Mouse (Mus musculus): Measurements from ENCODE around the gene Stat3. TPM values are rescaled to one million over a fixed set of nuclear protein-coding genes. Genes with fewer than 3 reads are reported as not detected.
A peak's percentile ranks its signal among the peaks of the same experiment; 100 is the strongest.

Gene Stat3
- total RNA-seq, 2 experiments from 2014 or later = 29.6 to 44.7 TPM

GRCm38 (mm10) chr11:100870256-100870967 lies 68.9 kb downstream of the Stat3 start:
- intact Hi-C loops (cut with DNase I) = no loop called here
- DNase-seq (ENCODE audit: low spot score in 2 of 2) = peak; percentile 22 to 35

DNA sequence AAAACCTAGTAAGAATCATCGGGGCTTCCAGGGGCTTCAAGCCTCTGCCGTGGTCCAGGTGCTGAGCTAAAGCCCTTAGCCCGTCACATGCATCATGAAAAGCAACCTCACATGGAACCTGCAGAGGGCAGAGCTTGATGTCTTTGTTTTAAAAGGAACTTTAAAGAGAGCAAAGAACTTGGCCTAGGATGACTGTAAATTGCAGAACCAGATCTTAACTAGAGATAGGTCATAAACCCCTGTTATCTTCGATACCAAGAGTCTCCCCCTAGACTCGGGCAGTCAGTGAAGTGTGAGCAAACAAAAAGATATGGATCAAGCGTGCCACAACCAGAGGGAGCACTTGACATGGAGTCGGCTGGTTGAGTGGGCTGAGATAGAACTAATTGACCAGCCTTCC lies 73.7 kb downstream of the Stat3 start:
- intact Hi-C loops (cut with DNase I) = no loop called here
- DNase-seq (ENCODE audit: low spot score in 2 of 2) = no peak

GRCm38 (mm10) chr11:100863141-100863540 lies 76.2 kb downstream of the Stat3 start:
- DNase-seq (ENCODE audit: low spot score in 2 of 2) = no peak
- intact Hi-C loops (cut with DNase I) = no loop called here

DNA sequence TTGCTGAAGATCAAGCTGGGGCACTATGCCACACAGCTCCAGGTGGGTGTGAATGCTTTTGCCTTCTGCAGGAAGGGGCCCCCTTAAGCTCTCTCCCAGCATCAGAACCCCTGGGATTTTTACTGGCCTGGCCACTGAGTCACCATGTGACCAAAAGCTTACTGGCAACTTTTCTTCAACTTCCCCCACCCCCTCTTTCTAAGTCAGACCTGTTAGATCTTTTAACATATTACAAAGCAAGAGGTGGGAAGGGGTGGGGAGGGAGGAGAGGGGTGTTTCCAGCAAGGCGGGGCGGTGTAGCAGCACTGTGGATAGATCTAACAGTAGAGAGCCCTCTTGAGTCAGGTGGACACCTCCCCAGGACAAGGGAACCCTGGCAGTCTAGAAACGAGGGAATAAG lies 77.5 kb downstream of the Stat3 start:
- intact Hi-C loops (cut with DNase I) = no loop called here
- DNase-seq (ENCODE audit: low spot score in 2 of 2) = no peak

GRCm38 (mm10) chr11:100861335-100861734 lies 78.0 kb downstream of the Stat3 start:
- no peak for DNase-seq (ENCODE audit: low spot score in 2 of 2)
- intact Hi-C loops (cut with DNase I) = no loop called here

GRCm38 (mm10) chr11:100860198-100861048 lies 78.9 kb downstream of the Stat3 start:
- DNase-seq (ENCODE audit: low spot score in 2 of 2) = peak; percentile 17 to 43
- intact Hi-C loops (cut with DNase I) = no loop called here

DNA sequence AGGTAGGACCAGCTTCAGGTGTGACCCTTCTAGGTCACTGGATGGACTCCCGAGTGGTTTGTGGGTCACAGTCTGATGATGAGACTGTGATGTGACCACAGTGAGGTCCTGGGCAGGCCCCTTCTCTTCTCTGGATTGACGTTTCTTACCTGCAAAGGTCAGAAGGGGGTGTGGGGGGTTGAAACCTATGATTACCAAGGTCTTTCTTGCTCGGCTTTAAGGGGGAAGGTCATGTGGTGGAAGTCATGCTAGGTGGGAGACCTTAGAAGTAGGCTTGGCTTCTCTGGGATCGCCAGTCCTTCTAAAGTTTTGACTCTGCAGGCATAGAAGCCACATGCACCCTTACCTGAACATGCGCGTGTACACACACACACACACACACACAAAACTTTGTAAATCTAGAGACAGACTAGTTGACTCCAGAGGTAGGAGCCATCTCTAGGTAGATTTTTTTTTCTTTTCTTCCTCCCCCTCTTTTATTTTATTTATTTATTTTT lies 79.7 kb downstream of the Stat3 start:
- intact Hi-C loops (cut with DNase I) = no loop called here
- DNase-seq (ENCODE audit: low spot score in 2 of 2) = no peak

GRCm38 (mm10) chr11:100858935-100859578 lies 80.3 kb downstream of the Stat3 start, which contains the start of gene Stat5a:
Gene Stat5a (plus strand): TSS chr11:100859351.
- peak; percentile 26 to 34 for DNase-seq (ENCODE audit: low spot score in 2 of 2)
- intact Hi-C loops (cut with DNase I) = no loop called here

- intact Hi-C loops (cut with DNase I) = no loop called here
Measured at GRCm38 (mm10) chr11:100857960-100858359, 81.4 kb downstream of the Stat3 start.

DNA sequence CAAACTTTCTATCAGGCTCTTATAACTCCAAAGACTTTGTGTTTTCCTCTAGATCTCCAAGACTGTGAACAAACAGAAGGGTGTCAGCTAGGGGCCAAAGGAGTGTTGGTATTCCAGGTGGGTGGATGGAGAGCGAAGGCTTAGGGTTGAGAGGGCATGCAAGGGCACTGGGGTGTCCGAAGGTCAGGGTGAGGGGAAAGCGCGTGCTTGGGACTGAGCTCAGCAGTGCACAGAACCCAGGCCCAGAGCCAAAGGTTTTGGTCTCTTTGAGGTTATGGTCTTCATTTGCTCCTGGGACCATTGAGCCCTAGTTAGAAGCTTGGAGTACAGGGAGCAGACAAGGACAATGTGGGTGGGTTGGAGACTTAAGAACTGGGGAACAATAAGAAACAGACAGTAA lies 84.2 kb downstream of the Stat3 start:
- DNase-seq (ENCODE audit: low spot score in 2 of 2) = no peak
- intact Hi-C loops (cut with DNase I) = no loop called here

More at GRCm38 (mm10) chr11:100857960-100858359, 81.4 kb downstream of the Stat3 start:
- no peak for DNase-seq (ENCODE audit: low spot score in 2 of 2)

- intact Hi-C loops (cut with DNase I) = no loop called here
- no peak for DNase-seq (ENCODE audit: low spot score in 2 of 2)
Measured at GRCm38 (mm10) chr11:100854268-100854667, 85.1 kb downstream of the Stat3 start.

GRCm38 (mm10) chr11:100853018-100853417 lies 86.3 kb downstream of the Stat3 start:
- intact Hi-C loops (cut with DNase I) = no loop called here

DNA sequence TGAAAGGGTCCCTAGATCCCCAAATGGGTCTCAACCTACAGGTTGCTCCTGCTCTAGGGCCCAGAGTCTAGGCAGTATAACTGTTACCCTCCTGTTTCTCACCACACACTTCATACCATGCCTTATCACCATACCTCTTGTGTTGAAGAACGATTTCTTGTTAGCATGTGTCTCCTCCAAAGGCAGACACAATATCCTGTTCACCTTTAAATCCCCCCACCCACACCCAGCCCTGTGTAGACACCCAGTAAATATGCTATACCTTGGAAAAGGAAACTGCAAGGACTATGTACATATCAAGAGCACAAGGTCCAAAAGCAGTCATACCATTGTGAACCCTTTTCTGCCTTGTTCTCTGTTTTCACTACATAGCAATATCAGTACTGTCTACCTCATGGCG lies 87.3 kb downstream of the Stat3 start:
- no peak for DNase-seq (ENCODE audit: low spot score in 2 of 2)
- intact Hi-C loops (cut with DNase I) = no loop called here

More at GRCm38 (mm10) chr11:100853018-100853417, 86.3 kb downstream of the Stat3 start:
- no peak for DNase-seq (ENCODE audit: low spot score in 2 of 2)

DNA sequence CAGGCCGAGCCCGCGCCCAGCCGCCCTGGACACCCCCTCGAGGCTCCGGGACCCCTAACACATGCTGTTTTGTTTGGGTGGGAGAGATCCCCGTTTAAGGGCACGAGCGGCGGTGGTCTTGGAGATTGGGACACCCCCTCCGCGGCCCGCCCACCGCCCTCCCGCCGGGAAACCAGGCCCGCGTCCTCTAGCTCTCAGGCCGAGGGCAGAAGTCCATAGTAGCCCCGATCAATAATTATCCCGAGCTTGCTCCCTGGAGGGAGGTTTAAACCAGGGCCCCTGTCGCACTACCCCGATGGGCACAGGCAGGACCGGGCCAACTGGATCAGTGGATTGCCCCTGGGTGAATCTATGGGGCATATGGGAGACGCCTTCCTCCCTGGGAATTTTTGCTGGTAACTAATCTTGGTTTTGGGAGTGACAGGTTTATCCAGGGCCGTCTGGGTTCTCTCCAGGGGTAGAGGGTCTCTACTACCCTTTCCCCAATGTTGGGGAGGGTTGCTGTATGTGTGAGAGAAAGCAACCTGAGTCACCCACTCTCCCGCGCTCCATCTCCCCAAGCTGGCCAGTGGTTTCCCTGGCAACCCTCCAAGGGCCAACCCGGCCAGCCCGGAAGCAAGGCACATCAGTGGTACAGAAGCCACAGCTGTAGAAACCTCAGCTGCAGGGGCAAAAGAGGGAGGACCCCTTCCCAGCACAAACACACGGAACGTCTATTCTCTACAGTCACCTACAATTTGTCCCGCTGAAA lies 88.4 kb downstream of the Stat3 start:
- DNase-seq (ENCODE audit: low spot score in 2 of 2) = peak; percentile 23 to 39
- intact Hi-C loops (cut with DNase I) = no loop called here

DNA sequence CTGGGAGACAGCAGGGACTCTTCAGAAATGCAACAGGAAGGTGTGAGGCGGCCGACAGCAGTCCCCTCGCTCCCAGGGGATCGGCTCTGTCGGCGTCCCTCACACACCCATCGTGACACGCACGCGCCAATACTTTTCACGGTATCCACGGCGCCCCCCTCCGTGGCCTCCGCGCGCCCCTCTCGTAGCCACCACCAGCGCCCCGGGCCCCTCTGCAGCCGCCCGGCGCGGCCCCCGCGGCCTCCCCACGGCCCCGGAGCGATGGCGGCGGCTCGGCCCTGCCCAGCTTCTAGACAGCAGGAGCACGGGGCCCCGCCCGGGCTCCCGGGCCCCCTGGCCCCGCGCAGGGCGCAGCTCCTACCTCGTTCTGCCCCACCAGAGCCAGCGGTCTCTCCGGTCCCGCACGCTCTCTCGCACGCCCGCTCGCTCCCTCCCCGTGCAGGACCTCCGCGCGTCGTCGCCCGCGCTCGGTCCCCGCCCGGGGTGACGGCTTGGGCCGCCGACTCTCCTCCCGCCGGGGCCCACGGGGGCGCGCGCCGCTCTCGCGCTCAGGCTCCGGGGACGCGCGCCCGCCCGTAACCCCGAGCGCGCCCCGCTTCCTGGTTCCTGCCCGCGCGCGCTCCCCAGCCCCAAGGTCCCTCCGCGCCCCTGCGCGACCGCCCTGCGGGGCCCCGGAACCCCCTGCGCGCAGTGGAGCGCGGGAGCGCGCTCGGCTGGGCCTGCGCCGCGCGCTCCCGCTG lies 89.1 kb downstream of the Stat3 start, which contains the start of gene Stat5b:
Gene Stat5b, minus strand, starts transcription at position 687 of the 740 bp plus-strand sequence.
- DNase-seq (ENCODE audit: low spot score in 2 of 2) = peak; percentile 67 to 79
- intact Hi-C loops (cut with DNase I) = no loop called here

GRCm38 (mm10) chr11:100849456-100850037 lies 89.8 kb downstream of the Stat3 start:
- DNase-seq (ENCODE audit: low spot score in 2 of 2) = no peak
- intact Hi-C loops (cut with DNase I) = no loop called here

DNA sequence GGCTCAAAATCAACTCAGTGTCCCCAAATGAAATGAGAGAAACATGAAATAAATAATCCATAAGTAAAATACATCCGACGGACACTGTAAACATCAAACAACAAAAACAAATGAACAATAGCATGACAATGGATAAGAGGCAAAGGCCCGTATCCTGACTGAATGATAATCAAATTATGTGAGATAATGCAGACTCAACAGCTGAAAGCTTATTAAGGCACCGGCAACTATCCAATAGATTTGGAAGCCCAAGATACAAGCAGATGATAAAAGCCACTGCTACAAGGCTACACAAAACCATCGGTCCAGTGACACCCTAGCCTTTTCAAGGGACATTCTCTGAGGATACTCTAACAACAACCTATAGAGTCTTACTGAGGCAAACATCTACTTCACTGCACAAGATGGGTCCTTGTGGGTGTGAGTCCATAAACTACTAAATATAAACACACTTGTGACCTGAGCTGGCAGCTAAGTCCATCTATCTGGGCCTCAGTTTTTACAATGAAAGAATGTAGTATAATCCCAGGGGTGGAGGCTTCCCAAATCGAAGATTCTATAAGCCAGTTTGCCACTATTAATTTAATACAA lies 90.5 kb downstream of the Stat3 start:
- intact Hi-C loops (cut with DNase I) = no loop called here
- no peak for DNase-seq (ENCODE audit: low spot score in 2 of 2)

DNA sequence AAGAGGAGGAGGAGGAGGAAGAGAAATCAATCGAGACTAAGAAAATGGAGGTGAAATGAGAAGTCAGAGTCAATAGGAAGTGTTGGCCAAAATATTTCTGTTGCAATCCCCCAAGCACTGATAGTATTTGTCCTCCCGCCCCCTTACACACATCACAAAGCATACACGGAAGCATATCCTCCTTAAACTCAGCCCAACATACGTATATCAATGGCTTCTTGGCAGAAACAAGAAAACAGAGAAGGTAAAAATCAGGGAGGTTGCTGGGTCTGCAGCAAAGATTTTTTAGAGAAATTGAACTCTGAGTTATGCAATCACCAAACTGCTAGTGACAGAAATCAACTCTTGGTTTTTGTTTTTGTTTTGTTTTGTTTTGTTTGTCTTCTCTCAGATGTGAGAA lies 91.3 kb downstream of the Stat3 start:
- DNase-seq (ENCODE audit: low spot score in 2 of 2) = no peak
- intact Hi-C loops (cut with DNase I) = no loop called here

Measured in left cerebral cortex, postnatal 36 days (tissue).